Mouse (Mus musculus) layer of hippocampus, postnatal 10 days (tissue): ENCODE data around the gene Slc44a2. TPM values are rescaled to one million over a fixed set of nuclear protein-coding genes. Genes with fewer than 3 reads are reported as not detected.

Experiments used
- DNase-seq, 2 experiments: peaks; one replicate each; pipeline ENCODE4 v3.0.0; 2021; ENCODE audit warnings: low spot score in 2 of 2
- total RNA-seq, 2 experiments: library from RNA; stranded (reverse); gene quantifications; 2 replicates each; pipeline ENCODE4 v1.2.3; 2021

The Slc44a2 gene
- total RNA-seq, 2 experiments from 2014 or later: 62.2 to 63.6 TPM

GRCm38 (mm10) chr9:21369080-21369479, 48.6 kb downstream of the Slc44a2 start:
- no peak for DNase-seq

DNA sequence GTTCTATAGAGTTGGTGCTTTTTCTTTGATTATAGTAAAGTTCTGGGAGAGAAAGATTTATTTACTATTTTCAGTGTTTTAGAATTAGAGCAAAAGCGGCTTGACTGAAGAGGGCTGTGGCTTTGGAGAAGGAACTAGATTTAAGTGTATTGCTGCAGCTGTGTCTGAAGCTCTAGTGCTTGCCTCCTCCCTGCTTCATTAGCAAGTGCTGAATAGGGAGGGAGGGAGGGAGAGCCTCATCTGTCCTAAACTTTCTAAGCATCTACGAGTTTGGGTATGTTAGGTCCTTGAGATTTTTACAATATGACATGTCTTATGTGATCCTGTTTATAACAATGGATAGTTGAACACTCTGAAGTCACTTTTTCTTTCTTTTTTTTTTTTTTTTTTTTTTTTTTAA, 50.4 kb downstream of the Slc44a2 start:
- DNase-seq: no peak

GRCm38 (mm10) chr9:21372508-21372907, 52.0 kb downstream of the Slc44a2 start:
- no peak for DNase-seq

- no peak for DNase-seq
Measured at GRCm38 (mm10) chr9:21379195-21379594, 58.7 kb downstream of the Slc44a2 start.

DNA sequence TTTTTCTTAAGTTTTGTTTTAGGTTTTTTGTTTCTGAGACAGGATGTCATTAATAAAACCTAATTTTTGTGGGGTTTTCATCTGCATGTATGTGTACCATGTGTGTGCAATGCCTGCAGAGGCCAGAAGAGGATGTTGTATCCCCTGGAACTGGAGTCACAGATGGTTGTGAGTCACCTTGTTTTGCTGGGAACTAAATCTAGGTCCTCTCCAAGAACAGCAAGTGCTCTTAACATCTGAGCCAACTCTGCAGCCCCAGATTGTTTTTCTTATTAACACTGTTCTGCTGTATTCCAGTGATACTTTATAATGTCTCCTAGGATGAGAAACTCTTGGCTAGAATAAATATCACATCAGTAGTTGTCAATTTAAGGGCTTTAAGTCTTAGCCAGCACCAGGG, 60.4 kb downstream of the Slc44a2 start:
- no peak for DNase-seq

DNA sequence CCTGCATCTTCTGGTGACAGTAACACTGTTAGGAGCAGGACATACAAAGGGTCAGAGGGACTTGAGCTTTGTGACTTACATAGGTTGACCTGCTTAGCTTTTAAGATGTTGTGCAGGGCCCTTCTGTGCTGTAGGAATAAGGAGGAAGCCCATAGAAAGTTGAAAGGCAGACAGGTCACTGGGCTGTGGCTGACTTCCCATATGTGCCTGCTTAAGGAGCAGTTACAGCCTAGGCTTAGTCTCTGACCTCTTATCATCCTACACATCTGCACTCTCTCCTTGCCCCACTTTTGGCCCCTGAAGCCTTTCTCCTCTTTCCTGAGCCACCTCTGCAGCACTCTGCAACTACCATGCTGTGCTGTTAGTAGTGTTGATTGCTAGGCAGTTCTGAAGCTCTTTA, 63.5 kb downstream of the Slc44a2 start:
- no peak for DNase-seq

DNA sequence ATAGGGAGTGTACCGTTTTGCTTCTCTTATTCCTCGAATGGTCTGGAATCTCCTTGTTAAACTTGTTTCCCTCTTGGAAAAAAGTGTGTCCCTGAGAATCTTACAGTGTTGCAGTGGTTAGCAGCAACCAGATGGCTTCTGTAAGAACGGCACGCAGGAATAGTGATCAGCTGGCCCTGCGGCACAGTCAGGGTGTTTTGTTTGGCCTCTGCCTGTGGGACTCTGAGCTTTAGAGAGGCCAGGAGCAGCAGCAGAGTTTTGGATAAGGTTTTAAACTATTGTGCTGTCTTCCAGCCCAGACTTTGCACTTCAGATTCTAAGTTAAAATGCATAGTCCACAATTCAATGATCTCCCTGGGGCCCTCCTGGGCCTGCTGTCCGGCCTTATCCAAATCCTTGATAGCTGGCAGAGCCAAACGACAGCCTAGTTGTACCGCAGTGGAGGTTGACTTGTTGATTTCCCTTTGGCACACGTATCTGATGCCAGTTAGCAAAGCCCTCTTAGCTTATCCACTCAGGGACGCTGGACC, 72.2 kb downstream of the Slc44a2 start:
- no peak for DNase-seq

DNA sequence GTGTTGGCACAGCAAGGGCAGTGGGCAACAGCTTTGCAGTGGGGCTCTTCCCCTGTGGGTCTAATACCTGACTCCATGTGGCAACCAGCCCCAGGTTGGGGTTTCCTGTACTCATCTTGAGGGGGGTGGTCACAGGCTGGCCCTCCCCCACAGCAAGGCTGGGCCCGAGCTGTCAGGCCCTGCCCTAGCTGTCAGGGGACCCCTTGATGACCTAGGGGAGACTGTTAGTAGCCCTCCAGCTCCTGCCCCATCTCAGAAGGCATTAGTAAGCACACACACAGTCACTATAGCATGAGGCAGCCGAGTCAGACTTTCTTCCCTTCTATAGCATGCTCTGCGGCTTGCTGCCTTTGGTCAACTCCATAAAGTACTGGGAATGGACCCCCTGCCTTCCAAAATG, 75.2 kb downstream of the Slc44a2 start:
- no peak for DNase-seq

GRCm38 (mm10) chr9:21397170-21397569, 76.7 kb downstream of the Slc44a2 start:
- DNase-seq: no peak

- no peak for DNase-seq
Measured at GRCm38 (mm10) chr9:21401042-21401441, 80.5 kb downstream of the Slc44a2 start.

DNA sequence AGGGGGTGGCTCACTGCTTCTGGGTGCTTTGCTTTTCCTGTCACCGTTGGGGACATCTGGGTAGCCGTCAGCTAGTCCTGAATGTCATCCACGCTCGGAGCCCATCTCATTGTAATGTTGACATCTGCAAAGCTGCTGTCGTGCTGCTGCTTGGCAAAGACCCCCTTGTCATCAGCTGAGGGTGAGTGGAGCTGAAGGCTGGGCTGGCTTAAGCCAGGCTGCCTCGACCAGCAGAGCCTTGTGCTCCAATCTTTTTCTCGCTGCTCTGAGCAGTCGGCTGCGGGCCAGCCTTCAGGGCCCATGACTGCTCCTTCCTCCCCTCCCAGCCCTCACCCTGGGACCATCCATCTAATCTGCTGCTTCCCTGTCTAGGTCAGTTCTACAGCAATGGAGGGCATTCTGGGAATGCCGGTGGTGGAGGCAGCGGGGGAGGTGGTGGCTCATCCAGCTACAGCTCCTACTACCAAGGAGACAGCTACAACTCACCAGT, 82.3 kb downstream of the Slc44a2 start:
- no peak for DNase-seq

GRCm38 (mm10) chr9:21403745-21404144, 83.2 kb downstream of the Slc44a2 start:
- no peak for DNase-seq

Other genes starting within 250 kb of the Slc44a2 start
- gene Gm49373, start 247.6 kb upstream of the Slc44a2 start, total RNA-seq: 1 to 10 TPM; 1.4 to 1.5 TPM
- 10 to 100 TPM; 53.7 to 55.2 TPM for gene Fdx1l, start 247.1 kb upstream of the Slc44a2 start, total RNA-seq
- 1 to 10 TPM; 2.4 to 3.4 TPM for gene Gm38431, start 228.7 kb upstream of the Slc44a2 start, total RNA-seq
- 10 to 100 TPM; 36.1 to 37.6 TPM for gene Raver1, start 228.7 kb upstream of the Slc44a2 start, total RNA-seq
- 10 to 100 TPM; 12.7 to 14.0 TPM for gene Tyk2, start 189.5 kb upstream of the Slc44a2 start, total RNA-seq
- 100 to 1,000 TPM; 136 to 139 TPM for gene Cdc37, start 170.7 kb upstream of the Slc44a2 start, total RNA-seq
- 10 to 100 TPM; 58.9 to 59.5 TPM for gene Pde4a, start 155.0 kb upstream of the Slc44a2 start, total RNA-seq
- 10 to 100 TPM; 51.7 to 56.5 TPM for gene Keap1, start 81.3 kb upstream of the Slc44a2 start, total RNA-seq
- gene S1pr5, start 72.3 kb upstream of the Slc44a2 start, total RNA-seq: 1 to 10 TPM; 2.4 to 3.0 TPM
- gene Atg4d, start 55.4 kb upstream of the Slc44a2 start, total RNA-seq: 10 to 100 TPM; 28.8 to 29.4 TPM
- 10 to 100 TPM; 37.7 to 39.2 TPM for gene Kri1, start 32.7 kb upstream of the Slc44a2 start, total RNA-seq
- gene Cdkn2d, start 29.3 kb upstream of the Slc44a2 start, total RNA-seq: 10 to 100 TPM; 66.7 to 69.5 TPM
- 1 to 10 TPM in 1 of 2 experiments, under 1 TPM in 1; 0.45 to 1.3 TPM for gene Ap1m2, start 8.4 kb upstream of the Slc44a2 start, total RNA-seq
- gene Ilf3, start 47.2 kb downstream of the Slc44a2 start, total RNA-seq: 10 to 100 TPM; 92.4 to 96.7 TPM
- gene Qtrt1, start 91.1 kb downstream of the Slc44a2 start, total RNA-seq: 10 to 100 TPM; 34.2 to 42.0 TPM
- 10 to 100 TPM; 65.2 to 67.7 TPM for gene Dnm2, start 104.2 kb downstream of the Slc44a2 start, total RNA-seq
- gene Tmed1, start 189.6 kb downstream of the Slc44a2 start, total RNA-seq: 10 to 100 TPM; 17.7 to 21.2 TPM
- under 1 TPM; 0.30 to 0.67 TPM for gene AB124611, start 205.5 kb downstream of the Slc44a2 start, total RNA-seq
- 10 to 100 TPM; 75.7 to 84.3 TPM for gene Carm1, start 226.2 kb downstream of the Slc44a2 start, total RNA-seq